Mouse (Mus musculus) liver, embryonic 16.5 days (tissue): ENCODE data around the gene Abtb2. TPM values are rescaled to one million over a fixed set of nuclear protein-coding genes. Genes with fewer than 3 reads are reported as not detected.

Experiments
- ATAC-seq: fragments of 200-750 bp; cut with Nextera tagmentation; 2 replicates; pipeline ENCODE4 v1.8.0; 2017; ENCODE audit warnings: low read depth, mild to moderate bottlenecking, moderate number of reproducible peaks, moderate library complexity
- H3K27ac ChIP-seq: fragments of 300-500 bp; sonication (generic); 2 replicates; pipeline ENCODE4 v1.5.1; 2014; ENCODE audit warnings: mild to moderate bottlenecking, low read length
- H3K27me3 ChIP-seq: fragments of 300-500 bp; sonication (generic); 2 replicates; pipeline ENCODE4 v1.6.1; 2014; ENCODE audit warnings: low read depth, low read length, mixed read lengths; ENCODE audit not compliant: control insufficient read depth, insufficient read depth
- H3K36me3 ChIP-seq: fragments of 300-500 bp; sonication (generic); 2 replicates; pipeline ENCODE4 v1.6.1; 2014; ENCODE audit warnings: mild to moderate bottlenecking; ENCODE audit not compliant: control insufficient read depth, insufficient read depth
- H3K4me1 ChIP-seq: fragments of 300-500 bp; sonication (generic); 2 replicates; pipeline ENCODE4 v1.6.1; 2014; ENCODE audit warnings: low read depth, low read length, mixed read lengths; ENCODE audit not compliant: control insufficient read depth
- H3K4me2 ChIP-seq: fragments of 300-500 bp; sonication (generic); 2 replicates; pipeline ENCODE4 v1.6.1; 2014; ENCODE audit warnings: low read depth, low read length, mixed read lengths
- H3K4me3 ChIP-seq: fragments of 300-500 bp; sonication (generic); 2 replicates; pipeline ENCODE4 v1.5.1; 2014; ENCODE audit warnings: low read depth, mild to moderate bottlenecking, low read length
- H3K9ac ChIP-seq: fragments of 300-500 bp; sonication (generic); 2 replicates; pipeline ENCODE4 v1.6.1; 2014; ENCODE audit warnings: low read depth, low read length
- H3K9me3 ChIP-seq: fragments of 300-500 bp; sonication (generic); replicated peaks from 2 replicates; pipeline ENCODE4 v1.6.1; 2016; ENCODE audit warnings: low read length; ENCODE audit not compliant: control insufficient read depth
- WGBS: fragments of 180-500 bp; shearing (Covaris S2); extraction: QIAGEN DNeasy Blood & Tissue Kit; methylation state at CpG from one replicate; pipeline ENCODE4 v1.1.7; 2014; ENCODE audit not compliant: insufficient replicate concordance; 5-methylcytosine and 5-hydroxymethylcytosine counted together
- polyA plus RNA-seq: library from polyadenylated mRNA; unstranded; fragments of >200 nt; fragmentation: Nextera tagmentation; extraction: Ambion mirVana; gene quantifications from 2 replicates; pipeline ENCODE4 v1.2.1, GENCODE M21; 2015

Gene Abtb2
- polyA plus RNA-seq, 1 experiment from 2014 or later = 3.3 TPM

GRCm38 (mm10) chr2:103672573-103673119 is 106.5 kb downstream of the Abtb2 start:
- ATAC-seq = no peak
- Histone ChIP-seq H3K9ac (no peak overlapping the region), H3K4me1 (no peaks in the 10 kb centered on the region), H3K4me3 (no peak overlapping the region), H3K27ac (no peak overlapping the region), H3K36me3 (no peaks in the 10 kb centered on the region), H3K9me3 (no peaks in the 10 kb centered on the region), H3K4me2 (no peak overlapping the region), H3K27me3 (no peaks in the 10 kb centered on the region)
- 41% methylated on average over 7 of the region's 7 CpGs for WGBS

- no peak overlapping the region for H3K4me2 ChIP-seq
- no peaks in the 10 kb centered on the region for H3K4me1 ChIP-seq
- no peak for ATAC-seq
- no peaks in the 10 kb centered on the region for H3K9me3 ChIP-seq
- H3K27me3 ChIP-seq = no peaks in the 10 kb centered on the region
- no peak overlapping the region for H3K4me3 ChIP-seq
- no peak overlapping the region for H3K27ac ChIP-seq
- no peaks in the 10 kb centered on the region for H3K36me3 ChIP-seq
- no peak overlapping the region for H3K9ac ChIP-seq
- WGBS = 17% methylated on average over 4 of the region's 4 CpGs
Observed at GRCm38 (mm10) chr2:103673609-103674008, 107.5 kb downstream of the Abtb2 start.

GRCm38 (mm10) chr2:103675391-103675790 is 109.3 kb downstream of the Abtb2 start:
- no peaks in the 10 kb centered on the region for H3K27me3 ChIP-seq
- ATAC-seq = no peak
- H3K9ac ChIP-seq = no peak overlapping the region
- no peak overlapping the region for H3K4me3 ChIP-seq
- no peaks in the 10 kb centered on the region for H3K9me3 ChIP-seq
- H3K4me2 ChIP-seq = no peak overlapping the region
- no peak overlapping the region for H3K27ac ChIP-seq
- no peaks in the 10 kb centered on the region for H3K36me3 ChIP-seq
- no peaks in the 10 kb centered on the region for H3K4me1 ChIP-seq
- 62% methylated on average over 5 of the region's 5 CpGs for WGBS

GRCm38 (mm10) chr2:103676808-103677207 is 110.7 kb downstream of the Abtb2 start:
- no peaks in the 10 kb centered on the region for H3K4me1 ChIP-seq
- WGBS = 67% methylated on average over 2 of the region's 2 CpGs
- H3K9ac ChIP-seq = no peak overlapping the region
- H3K36me3 ChIP-seq = no peaks in the 10 kb centered on the region
- no peak overlapping the region for H3K4me3 ChIP-seq
- H3K27ac ChIP-seq = no peak overlapping the region
- no peak overlapping the region for H3K4me2 ChIP-seq
- ATAC-seq = no peak
- H3K27me3 ChIP-seq = no peaks in the 10 kb centered on the region
- H3K9me3 ChIP-seq = no peaks in the 10 kb centered on the region

GRCm38 (mm10) chr2:103677614-103678369 is 111.7 kb downstream of the Abtb2 start:
- Histone ChIP-seq H3K9me3 (no peaks in the 10 kb centered on the region), H3K36me3 (no peaks in the 10 kb centered on the region), H3K9ac (no peak overlapping the region), H3K4me3 (no peak overlapping the region), H3K27ac (no peak overlapping the region), H3K4me1 (no peaks in the 10 kb centered on the region; the same call in none of the 2 replicates), H3K27me3 (no peaks in the 10 kb centered on the region), H3K4me2 (no peak overlapping the region)
- no peak for ATAC-seq
- WGBS = 70% methylated on average over 7 of the region's 7 CpGs

- Histone ChIP-seq H3K4me1 (no peaks in the 10 kb centered on the region; the same call in none of the 2 replicates), H3K27me3 (no peaks in the 10 kb centered on the region), H3K27ac (no peak overlapping the region), H3K9ac (no peak overlapping the region), H3K4me3 (no peak overlapping the region), H3K4me2 (no peak overlapping the region), H3K36me3 (no peaks in the 10 kb centered on the region), H3K9me3 (no peaks in the 10 kb centered on the region)
- no peak for ATAC-seq
- WGBS = 64% methylated on average over 6 of the region's 6 CpGs
Observed at GRCm38 (mm10) chr2:103678433-103678832, 112.3 kb downstream of the Abtb2 start.

- peaks cover 2% of the 10 kb centered on the region for H3K4me1 ChIP-seq
- H3K9ac ChIP-seq = no peak overlapping the region
- H3K27me3 ChIP-seq = no peaks in the 10 kb centered on the region
- H3K9me3 ChIP-seq = no peaks in the 10 kb centered on the region
- no peak overlapping the region for H3K4me3 ChIP-seq
- H3K27ac ChIP-seq = no peak overlapping the region
- H3K4me2 ChIP-seq = no peak overlapping the region
- 33% methylated on average over 9 of the region's 9 CpGs for WGBS
- H3K36me3 ChIP-seq = no peaks in the 10 kb centered on the region
- ATAC-seq = no peak
Observed at GRCm38 (mm10) chr2:103680364-103681110, 114.4 kb downstream of the Abtb2 start.

- peaks cover 2% of the 10 kb centered on the region for H3K4me1 ChIP-seq
- 66% methylated on average over 5 of the region's 5 CpGs for WGBS
- H3K27me3 ChIP-seq = no peaks in the 10 kb centered on the region
- no peak overlapping the region for H3K9ac ChIP-seq
- no peaks in the 10 kb centered on the region for H3K36me3 ChIP-seq
- no peak overlapping the region for H3K4me2 ChIP-seq
- H3K9me3 ChIP-seq = no peaks in the 10 kb centered on the region
- no peak for ATAC-seq
- no peak overlapping the region for H3K27ac ChIP-seq
- H3K4me3 ChIP-seq = no peak overlapping the region
Observed at GRCm38 (mm10) chr2:103681149-103681548, 115.0 kb downstream of the Abtb2 start.

- Histone ChIP-seq H3K36me3 (no peaks in the 10 kb centered on the region), H3K4me2 (no peak overlapping the region), H3K27ac (no peak overlapping the region), H3K4me3 (no peak overlapping the region), H3K9me3 (no peaks in the 10 kb centered on the region), H3K27me3 (no peaks in the 10 kb centered on the region), H3K4me1 (peaks cover 2% of the 10 kb centered on the region), H3K9ac (no peak overlapping the region)
- 0 out of 2 replicates have a peak, but pooled peaks have one; percentile 11 for ATAC-seq
- WGBS = 31% methylated on average over 9 of the region's 9 CpGs
Observed at GRCm38 (mm10) chr2:103682261-103682722, 116.2 kb downstream of the Abtb2 start.
